ENCODE assay signal across 25 mouse cellular contexts in genomic region chr1:43342848-43343247, GRCm38 (mm10).
DNase-seq lines count a peak whose midpoint lies in the region; ATAC-seq lines count a peak whose summit lies in the region.
"Had no signal": no experiment of that assay in that cellular context is flagged by ENCODE, and none has a peak within 500 bp of the region (broad histone marks: within the 10 kb centered on the region; RNA-seq: fewer than 3 reads in every experiment).

No protein-coding gene starts in this region.

- H3K27me3 ChIP-seq in heart, embryonic 10.5 days (ENCODE audit: insufficient read depth, poor library complexity, severe bottlenecking): no peaks in the 10 kb centered on the region
- H3K27me3 ChIP-seq: CH12.LX; embryonic facial prominence, embryonic 12.5 days; forebrain, embryonic 13.5 days; forebrain, embryonic 15.5 days; Patski had no signal

- no peaks in the 10 kb centered on the region for H3K4me1 ChIP-seq in heart, embryonic 10.5 days
- peaks cover 17% of the 10 kb centered on the region; the same call in 1 of the 2 replicates for H3K4me1 ChIP-seq in brown adipose tissue, adult 24 weeks (ENCODE audit: control insufficient read depth, insufficient read depth, insufficient read length, low read length)
- H3K4me1 ChIP-seq: embryonic facial prominence, embryonic 10.5 days; embryonic facial prominence, embryonic 12.5 days; forebrain, embryonic 13.5 days; forebrain, embryonic 15.5 days had no signal

- ATAC-seq in megakaryocyte-erythroid progenitor cell, adult 5-6 weeks (replicated peaks; ENCODE audit: low FRiP score, low TSS enrichment, poor library complexity, severe bottlenecking): peak; percentile 10; the same call in 1 of the 2 replicates
- ATAC-seq: activated CD4-positive, CD25-positive, alpha-beta regulatory T cell, adult 4 months; CD4-positive, CD25-positive, alpha-beta regulatory T cell, adult 4 months; forebrain, embryonic 13.5 days; forebrain, embryonic 15.5 days; Patski had no signal

- no peaks in the 10 kb centered on the region for H3K36me3 ChIP-seq in heart, embryonic 10.5 days
- H3K36me3 ChIP-seq: embryonic facial prominence, embryonic 10.5 days; embryonic facial prominence, embryonic 12.5 days; forebrain, embryonic 15.5 days; G1E had no signal

- H3K4me3 ChIP-seq in heart, embryonic 10.5 days: no peak overlapping the region
- no peak overlapping the region for H3K4me3 ChIP-seq in brown adipose tissue, adult 24 weeks (ENCODE audit: insufficient read depth, low read depth, low read length)
- H3K4me3 ChIP-seq: embryonic facial prominence, embryonic 10.5 days; embryonic facial prominence, embryonic 12.5 days; forebrain, embryonic 13.5 days; forebrain, embryonic 15.5 days had no signal

- DNase-seq in heart, adult 11 months: peak; percentile 86
- DNase-seq in heart, adult 9 months (ENCODE audit: low spot score in 2 of 2): no peak
- DNase-seq in heart, embryonic 10.5 days (ENCODE audit: low spot score): peak; percentile 69
- no peak for DNase-seq in heart, postnatal 4 days
- DNase-seq in cerebellum, postnatal 25 days: no peak
- DNase-seq: adrenal gland, adult 8-10 months; adrenal gland, postnatal 14 days; adrenal gland, postnatal 36 days; B cell, adult 2 months; cerebellum, adult 11 months; cerebellum, adult 18-20 months; cerebellum, adult 8-10 months; cerebellum, adult 9-11 months; cerebellum, postnatal 14 days had no signal

- H3K27ac ChIP-seq in heart, embryonic 10.5 days: no peak overlapping the region
- peak overlapping the region; percentile 43; the same call in 1 of the 2 replicates for H3K27ac ChIP-seq in brown adipose tissue, adult 24 weeks (replicated peaks; ENCODE audit: low read depth, low read length)
- H3K27ac ChIP-seq: embryonic facial prominence, embryonic 10.5 days; embryonic facial prominence, embryonic 12.5 days; forebrain, embryonic 13.5 days; forebrain, embryonic 15.5 days had no signal

- 76% methylated on average over 2 of the region's 2 CpGs for WGBS in heart, embryonic 10.5 days

- no peaks in the 10 kb centered on the region for H3K9me3 ChIP-seq in heart, embryonic 10.5 days
- H3K9me3 ChIP-seq: embryonic facial prominence, embryonic 10.5 days; embryonic facial prominence, embryonic 12.5 days; forebrain, embryonic 13.5 days; forebrain, embryonic 15.5 days; G1E had no signal

Comparison
In these comparisons a context has a peak if more than half of its experiments do, and no peak if none do; other contexts are left out.
1. DNase-seq: peak in heart, adult 11 months (single experiment) and heart, embryonic 10.5 days (single experiment); none in heart, adult 9 months (0 of 2), heart, postnatal 4 days (single experiment) and cerebellum, postnatal 25 days (0 of 2).